Mouse (Mus musculus): ENCODE measurements around the gene Lcn2.

The Lcn2 gene

GRCm38 (mm10) chr2:32344056-32344455, 44.0 kb downstream of the Lcn2 start:
- DNase-seq (ENCODE audit: low read depth, low spot score), result no peak

- DNase-seq (ENCODE audit: low read depth, low spot score), result no peak
These were observed 44.7 kb downstream of the Lcn2 start for GRCm38 (mm10) chr2:32343351-32343671.

GRCm38 (mm10) chr2:32342539-32343350, 45.3 kb downstream of the Lcn2 start:
- DNase-seq (ENCODE audit: low read depth, low spot score), result peak; percentile 85

- no peak for DNase-seq (ENCODE audit: low read depth, low spot score)
These were observed 46.0 kb downstream of the Lcn2 start for GRCm38 (mm10) chr2:32342039-32342438.

GRCm38 (mm10) chr2:32341634-32341939, 46.5 kb downstream of the Lcn2 start:
- no peak for DNase-seq (ENCODE audit: low read depth, low spot score)

- DNase-seq (ENCODE audit: low read depth, low spot score), result peak; percentile 80
These were observed 47.0 kb downstream of the Lcn2 start for GRCm38 (mm10) chr2:32340836-32341633.

GRCm38 (mm10) chr2:32339912-32340642, 48.0 kb downstream of the Lcn2 start:
- DNase-seq (ENCODE audit: low read depth, low spot score), result no peak

- DNase-seq (ENCODE audit: low read depth, low spot score), result no peak
These were observed 52.2 kb downstream of the Lcn2 start for GRCm38 (mm10) chr2:32335888-32336287.

All from telencephalon, adult 2 months (tissue).